Mouse (Mus musculus) left cerebral cortex, adult 2 months (tissue): ENCODE data around the gene Cdipt. TPM values are rescaled to one million over a fixed set of nuclear protein-coding genes. Genes with fewer than 3 reads are reported as not detected.

Experiments
- DNase-seq, 2 experiments: peaks; one replicate each; pipeline ENCODE4 v3.0.0; 2021 to 2022; ENCODE audit warnings: low spot score in 2 of 2, mixed read lengths in 1 of 2; ENCODE audit errors: extremely low spot score in 1 of 2
- H3K27ac ChIP-seq: fragments of 200-600 bp; 2 replicates; pipeline ENCODE4 v1.8.1; 2022
- H3K4me3 ChIP-seq: fragments of 200-600 bp; 2 replicates; pipeline ENCODE4 v1.8.1; 2022
- CTCF ChIP-seq: fragments of 200-600 bp; IDR thresholded peaks from 2 replicates; pipeline ENCODE4 v1.8.1; 2022; ENCODE audit warnings: antibody characterized with exemption, mild to moderate bottlenecking, moderate library complexity
- intact Hi-C: fragments of 180-260 bp; cut with DNase I; formaldehyde crosslinking; loops from one replicate; pipeline ENCODE4 v1.15.1; 2025
- total RNA-seq, 2 experiments: library from RNA; stranded (reverse); gene quantifications; 2 replicates each; pipeline ENCODE4 v1.2.3; 2021

Gene Cdipt
- total RNA-seq, 2 experiments from 2014 or later = 181 to 186 TPM

DNA sequence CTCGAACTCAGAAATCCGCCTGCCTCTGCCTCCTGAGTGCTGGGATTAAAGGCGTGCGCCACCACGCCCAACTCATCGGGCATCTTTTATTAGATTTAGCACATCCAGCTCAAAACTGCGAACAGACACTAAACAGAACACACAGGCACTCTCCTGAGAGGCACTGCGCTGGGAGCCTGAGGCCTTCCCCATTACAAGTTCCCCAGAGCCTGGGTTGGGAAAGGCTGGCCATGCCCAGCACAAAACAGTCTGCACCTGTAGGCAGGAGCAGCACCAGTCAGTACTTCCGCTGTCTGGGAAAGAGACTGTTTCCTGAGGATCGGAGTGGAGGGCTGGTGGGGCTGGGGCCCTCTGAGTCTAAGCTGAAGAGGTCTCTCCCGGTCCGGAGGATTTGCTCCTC is 39.3 kb downstream of the Cdipt start:
- H3K4me3 ChIP-seq = no peak overlapping the region
- H3K27ac ChIP-seq = no peak overlapping the region; the same call in 1 of the 2 replicates
- intact Hi-C loops = no loop called here
- no peak for DNase-seq
- TF ChIP-seq CTCF = no peak

GRCm38 (mm10) chr7:127016081-127016480 is 40.4 kb downstream of the Cdipt start:
- DNase-seq = no peak
- TF ChIP-seq CTCF = no peak
- intact Hi-C loops = loop anchor here (2.0 kb wide), 1 partner anchor 39 kb away; the partner anchor contains the start of gene Cdiptos
- peak overlapping the region; percentile 69 for H3K4me3 ChIP-seq
- peak overlapping the region; percentile 95 for H3K27ac ChIP-seq

- TF ChIP-seq CTCF = no peak
- DNase-seq = no peak
- Histone ChIP-seq H3K4me3 (peak within 1 kb of the TSS; percentile 69), H3K27ac (peak within 1 kb of the TSS; percentile 95)
- intact Hi-C loops = loop anchor here (2.0 kb wide), 1 partner anchor 39 kb away; the partner anchor contains the start of gene Cdiptos
Observed at GRCm38 (mm10) chr7:127016481-127016485, 40.6 kb downstream of the Cdipt start, which contains the start of gene Pagr1b. Gene Pagr1b (minus strand): TSS chr7:127016484.

DNA sequence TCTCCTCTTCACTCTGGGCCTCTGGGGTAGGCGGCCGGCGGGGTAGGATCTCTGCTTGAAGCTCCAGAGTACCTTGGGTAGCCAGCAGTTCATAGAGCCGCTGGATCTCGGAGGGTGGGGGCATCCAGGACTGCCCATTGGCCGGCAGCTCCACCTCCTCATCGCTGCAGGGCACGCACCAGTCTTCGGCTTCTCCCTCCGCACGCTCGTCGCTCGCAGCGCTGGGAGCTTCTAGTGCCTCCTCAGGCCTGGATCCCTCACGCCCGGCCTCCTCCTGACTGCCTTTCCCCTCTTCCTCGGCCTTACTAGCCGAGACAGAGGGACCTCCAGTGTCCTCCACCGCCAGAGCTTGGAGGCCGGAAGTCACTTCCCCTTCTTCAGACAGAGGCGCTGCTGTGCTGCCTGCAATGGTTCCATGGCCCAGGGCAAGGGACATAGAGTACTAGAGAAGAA is 40.8 kb downstream of the Cdipt start:
- intact Hi-C loops = loop anchor here (2.0 kb wide), 1 partner anchor 40 kb away; the partner anchor contains the start of gene Cdiptos
- peak; percentile 61 to 66 for DNase-seq
- no peak for TF ChIP-seq CTCF

DNA sequence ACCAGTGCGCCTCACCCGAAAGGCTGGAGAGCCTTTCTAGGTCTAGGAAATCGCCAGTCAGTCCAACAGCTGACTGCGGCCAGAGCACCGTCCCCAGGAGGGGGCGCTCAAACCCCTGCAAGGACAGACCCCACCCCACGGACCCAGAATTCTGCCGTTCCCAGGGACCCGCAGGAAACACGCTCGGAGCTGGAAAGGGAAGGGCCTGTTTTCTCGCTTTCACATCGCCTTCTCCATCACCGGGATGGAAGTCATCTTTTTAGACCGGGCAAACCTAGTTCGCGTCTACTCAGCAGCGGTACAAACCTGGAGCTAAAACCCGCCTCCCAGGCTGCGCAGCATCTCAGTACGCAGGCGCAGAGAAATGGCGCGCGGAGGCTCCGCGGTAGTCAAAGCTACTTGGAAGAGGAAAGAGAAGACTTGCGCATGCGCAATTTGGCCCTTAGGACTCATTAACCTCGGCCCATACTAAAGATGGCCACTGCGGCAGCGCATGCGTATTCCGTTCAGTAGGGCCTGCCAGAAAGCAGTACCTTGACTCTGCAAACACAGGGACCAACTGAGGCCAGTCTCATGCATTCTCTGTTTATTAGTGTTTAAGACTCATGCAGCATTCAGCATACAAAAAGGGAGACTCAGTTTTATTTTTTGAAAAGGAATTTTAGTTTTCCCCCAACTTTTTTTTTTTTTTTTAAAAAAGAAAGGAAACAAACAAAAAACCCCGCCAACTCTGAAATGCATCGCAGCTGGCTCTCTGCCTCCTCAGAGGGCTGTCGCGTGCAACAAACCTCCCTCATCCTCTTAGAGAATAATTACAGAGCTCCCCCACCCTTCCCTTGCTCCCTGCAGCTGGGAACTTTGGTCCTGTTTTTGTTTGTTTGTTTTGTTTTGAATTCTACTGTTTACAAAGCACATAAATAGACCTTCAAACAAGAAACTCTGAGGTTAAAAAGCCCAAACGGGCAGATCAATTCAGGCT is 41.5 kb downstream of the Cdipt start, which contains the start of gene Pagr1a:
Gene Pagr1a, minus strand, starts transcription at position 382 of the 979 bp plus-strand sequence.
- TF ChIP-seq CTCF = peak; percentile 87
- H3K27ac ChIP-seq = peak within 1 kb of the TSS; percentile 95
- intact Hi-C loops = loop anchor here (1.0 to 2.0 kb wide), 2 partner anchors 40 to 87 kb away; partner anchors contain the start of gene Cdiptos
- peak; percentile 94 to 96 for DNase-seq
- H3K4me3 ChIP-seq = peak within 1 kb of the TSS; percentile 69

More for the DNA sequence above, 40.8 kb downstream of the Cdipt start:
- Histone ChIP-seq H3K27ac (peak overlapping the region; percentile 95), H3K4me3 (peak overlapping the region; percentile 69)

GRCm38 (mm10) chr7:127017950-127018345 is 42.2 kb downstream of the Cdipt start:
- DNase-seq = no peak
- no peak for TF ChIP-seq CTCF
- intact Hi-C loops = loop anchor here (1.0 to 2.0 kb wide), 2 partner anchors 41 to 86 kb away; partner anchors contain the start of gene Cdiptos

DNA sequence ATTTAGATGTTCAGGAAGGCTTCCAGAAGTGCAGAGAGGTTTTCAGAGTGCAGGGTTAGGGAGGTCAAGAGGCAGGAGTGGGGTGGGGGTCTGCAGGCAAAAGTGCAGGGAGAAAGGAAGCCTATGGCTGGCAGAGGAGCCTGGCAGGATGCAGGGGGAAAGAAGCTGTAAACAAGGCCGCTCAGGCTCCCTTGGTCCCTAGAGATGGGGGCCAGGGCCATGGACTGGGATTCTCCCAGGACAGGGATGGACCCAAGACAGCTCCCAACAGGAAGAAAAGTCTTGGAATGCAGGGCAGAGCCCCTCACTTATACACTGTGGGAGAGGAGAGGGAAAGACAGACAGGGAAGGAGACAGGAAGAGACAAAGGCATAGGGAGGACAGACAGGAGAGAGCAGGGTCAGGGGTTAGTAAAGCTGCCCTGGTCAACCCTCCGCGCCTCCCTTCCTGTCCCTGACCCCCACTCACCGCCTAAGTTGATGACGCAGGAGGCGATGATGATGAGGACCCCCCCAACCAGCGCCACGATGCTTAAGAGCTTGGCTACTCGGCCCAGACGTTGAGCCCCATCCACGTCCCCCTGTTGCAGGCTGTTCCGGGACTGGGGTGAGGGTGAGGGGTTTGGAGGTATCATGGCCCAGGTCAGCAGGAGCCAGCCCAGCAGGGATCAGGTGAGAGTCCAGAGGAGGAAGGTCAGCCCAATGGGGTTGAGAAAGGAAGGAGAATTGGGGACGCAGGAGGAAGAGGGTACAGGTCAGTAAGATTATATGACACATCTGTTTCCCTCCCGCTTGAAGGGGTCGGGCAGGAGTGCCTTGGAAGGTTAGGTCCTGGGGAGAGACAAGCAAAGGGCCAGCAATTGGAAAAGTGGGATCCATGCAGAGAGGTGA is 42.9 kb downstream of the Cdipt start:
- intact Hi-C loops = no loop called here
- H3K27ac ChIP-seq = peak overlapping the region; percentile 95
- peak overlapping the region; percentile 69 for H3K4me3 ChIP-seq
- no peak for DNase-seq
- TF ChIP-seq CTCF = no peak

More at GRCm38 (mm10) chr7:127017950-127018345, 42.2 kb downstream of the Cdipt start:
- Histone ChIP-seq H3K27ac (peak overlapping the region; percentile 95), H3K4me3 (peak overlapping the region; percentile 69)

- intact Hi-C loops = no loop called here
- DNase-seq = no peak
- no peak for TF ChIP-seq CTCF
Observed at GRCm38 (mm10) chr7:127019306-127019960, 43.7 kb downstream of the Cdipt start.

DNA sequence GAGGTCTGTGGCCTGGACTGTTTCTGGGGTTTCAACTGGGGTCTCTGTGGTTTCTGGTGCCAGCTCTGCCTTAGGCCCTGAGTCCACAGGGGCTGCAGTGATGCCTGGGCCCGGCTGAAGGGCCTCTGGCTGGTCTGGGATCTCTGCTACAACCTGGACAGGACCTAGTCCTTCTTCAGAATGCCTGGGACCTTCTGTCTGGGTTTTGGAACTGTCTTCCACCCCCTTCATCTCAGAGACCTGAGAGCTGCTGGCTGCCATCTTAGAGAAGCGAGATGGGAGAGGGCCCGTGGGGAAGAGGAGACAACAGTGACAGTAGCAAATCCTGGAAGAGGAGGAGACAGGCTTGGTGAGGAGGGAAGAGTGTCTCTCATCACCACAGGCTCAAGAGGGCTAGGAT is 44.3 kb downstream of the Cdipt start:
- TF ChIP-seq CTCF = no peak
- intact Hi-C loops = loop anchor here (5.0 kb wide), 1 partner anchor 198 kb away; no protein-coding TSS in a partner anchor
- peak overlapping the region; percentile 69 for H3K4me3 ChIP-seq
- DNase-seq = peak; percentile 23 to 33
- peak overlapping the region; percentile 95 for H3K27ac ChIP-seq

More at GRCm38 (mm10) chr7:127019306-127019960, 43.7 kb downstream of the Cdipt start:
- Histone ChIP-seq H3K4me3 (peak overlapping the region; percentile 69), H3K27ac (peak overlapping the region; percentile 95)

- no peak for TF ChIP-seq CTCF
- Histone ChIP-seq H3K4me3 (peak overlapping the region; percentile 69), H3K27ac (peak overlapping the region; percentile 95)
- DNase-seq = peak in 1 of 2 experiments; percentile 32
- intact Hi-C loops = loop anchor here (5.0 kb wide), 1 partner anchor 198 kb away; no protein-coding TSS in a partner anchor
Observed at GRCm38 (mm10) chr7:127020491-127020890, 44.8 kb downstream of the Cdipt start.

DNA sequence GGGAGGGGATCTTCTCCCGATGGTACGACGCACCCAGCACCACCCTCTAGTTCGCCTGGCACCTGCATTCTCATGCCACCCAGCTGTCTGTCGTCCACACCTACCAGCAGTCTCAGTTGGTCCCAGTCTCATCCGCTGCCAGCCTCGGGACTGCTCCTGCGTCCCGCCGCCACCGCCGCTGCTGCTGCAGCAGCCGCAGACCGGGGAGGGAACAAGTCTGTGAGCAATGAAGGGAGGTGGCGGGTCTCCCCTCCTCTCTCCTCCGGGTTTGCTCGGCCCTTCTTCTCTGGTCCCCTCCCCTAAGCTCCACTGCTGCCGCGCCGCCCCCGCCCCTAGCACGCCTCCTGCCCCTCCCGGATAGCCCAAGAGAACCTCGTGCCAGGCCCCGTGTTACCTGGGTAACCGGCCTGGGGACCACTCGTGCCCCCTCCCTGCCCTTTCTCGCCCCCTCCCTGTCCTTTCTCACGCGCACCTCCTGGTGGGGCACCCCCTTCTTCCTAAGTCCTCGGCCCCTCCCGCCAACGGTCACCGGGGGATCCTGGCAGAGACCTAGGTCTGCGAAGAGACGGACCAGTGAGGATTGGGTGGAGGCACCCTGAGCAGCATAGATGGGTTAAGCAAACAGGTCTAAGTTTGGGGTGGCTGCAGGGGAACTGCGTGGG is 45.3 kb downstream of the Cdipt start, which contains the start of the genes Gm42742 and Prrt2:
Gene Gm42742, minus strand, starts transcription at position 197 of the 662 bp plus-strand sequence.
Gene Prrt2, minus strand, starts transcription at position 311 of the 662 bp plus-strand sequence.
- no peak for TF ChIP-seq CTCF
- Histone ChIP-seq H3K4me3 (peak within 1 kb of the TSS; percentile 69), H3K27ac (peak within 1 kb of the TSS; percentile 95)
- peak; percentile 71 to 73 for DNase-seq
- intact Hi-C loops = loop anchor here (5.0 kb wide), 1 partner anchor 199 kb away; no protein-coding TSS in a partner anchor
